Mouse (Mus musculus): ENCODE data around the gene Nsf.

Nsf gene

DNA sequence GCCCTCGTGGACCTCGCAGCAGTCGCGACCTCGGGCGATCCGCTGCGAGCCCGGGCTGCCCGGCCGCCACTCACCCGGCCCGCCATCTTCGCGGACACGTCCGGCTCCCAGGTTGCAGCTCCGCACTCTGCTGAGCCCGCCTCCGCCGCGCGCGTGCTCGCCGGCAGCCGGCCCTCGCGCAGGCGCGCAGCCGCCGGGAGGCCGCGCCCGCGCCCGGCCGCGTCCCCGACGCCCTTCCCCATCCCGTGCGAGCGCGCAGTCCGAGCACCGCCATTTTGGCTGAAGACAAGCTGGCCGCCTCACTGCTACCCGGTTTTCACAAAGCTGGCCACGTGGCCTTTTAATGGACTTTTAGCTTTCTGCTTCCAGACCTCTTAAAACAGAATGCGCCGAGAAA lies at the start of gene Nsf:
TSS of gene Nsf (minus strand) at position 161 of the 397 bp plus-strand sequence.
- DNase-seq (ENCODE audit: low read depth, low spot score) = peak; percentile 75

DNA sequence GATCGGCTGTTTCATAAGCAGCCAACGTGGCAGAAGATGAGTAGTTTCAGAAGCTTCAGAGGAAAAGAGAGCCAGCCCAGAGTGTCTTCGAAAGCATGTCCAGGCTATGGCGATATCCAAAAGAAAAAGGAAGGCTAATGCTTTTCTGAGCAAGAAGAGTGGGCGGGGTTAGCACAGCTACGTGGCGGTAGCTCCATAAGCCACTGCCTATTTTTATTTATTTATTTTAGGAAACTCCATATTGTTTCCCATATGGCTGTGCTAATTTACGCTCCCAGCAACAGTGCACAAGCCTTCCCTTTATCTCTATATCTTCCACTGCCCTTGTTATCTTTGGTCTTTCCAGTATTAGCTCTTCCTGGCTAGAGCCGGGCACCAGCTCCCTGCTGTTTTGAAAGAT lies 49.5 kb upstream of the Nsf start:
- no peak for DNase-seq (ENCODE audit: low read depth, low spot score)

DNA sequence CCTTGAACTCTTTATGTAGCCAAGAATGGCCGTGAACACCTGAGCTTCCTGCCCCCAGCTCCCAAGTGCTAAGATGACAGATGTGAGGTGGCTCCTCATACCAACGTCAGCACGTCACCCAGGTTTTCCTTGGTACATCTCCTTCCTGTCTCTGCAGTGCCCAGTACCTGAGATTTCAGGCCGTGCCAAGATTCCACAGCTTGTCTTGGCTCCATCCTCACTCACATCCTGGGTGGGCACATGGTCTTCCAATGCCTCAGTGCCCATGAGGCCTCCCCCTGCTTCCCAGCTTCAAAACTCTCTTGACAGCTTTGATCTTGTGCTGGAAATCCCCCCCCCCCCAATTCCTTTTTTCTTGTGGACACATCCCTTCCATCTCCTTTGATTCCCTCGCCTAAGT lies 48.3 kb upstream of the Nsf start:
- no peak for DNase-seq (ENCODE audit: low read depth, low spot score)

DNA sequence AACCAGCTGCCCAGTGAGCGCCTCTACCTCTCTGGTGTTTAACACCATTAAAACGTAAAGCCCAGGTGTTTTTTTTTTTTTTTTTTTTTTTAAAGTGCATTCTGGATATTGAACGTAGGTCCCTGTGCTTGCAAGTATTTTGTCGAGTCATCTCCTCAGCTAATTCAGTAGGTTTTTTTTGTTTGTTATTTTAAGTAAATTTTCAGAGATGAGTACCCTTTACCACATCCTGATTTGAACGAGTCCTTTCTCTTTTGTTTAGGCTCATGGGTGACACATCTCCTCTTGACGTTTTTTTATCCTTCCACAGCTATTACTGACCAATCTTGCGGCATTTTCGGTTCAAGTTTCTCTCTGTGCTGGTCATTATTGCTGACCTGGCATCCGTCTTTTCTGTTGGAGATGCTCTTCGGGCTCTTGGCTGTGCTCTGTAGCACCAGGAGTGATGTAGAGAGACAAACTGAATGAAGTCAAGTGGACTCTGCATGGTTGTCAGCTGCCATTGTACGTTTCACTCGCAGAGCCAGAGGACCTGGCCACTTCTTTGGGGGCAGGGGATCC lies 47.6 kb upstream of the Nsf start:
- DNase-seq (ENCODE audit: low read depth, low spot score) = no peak

DNA sequence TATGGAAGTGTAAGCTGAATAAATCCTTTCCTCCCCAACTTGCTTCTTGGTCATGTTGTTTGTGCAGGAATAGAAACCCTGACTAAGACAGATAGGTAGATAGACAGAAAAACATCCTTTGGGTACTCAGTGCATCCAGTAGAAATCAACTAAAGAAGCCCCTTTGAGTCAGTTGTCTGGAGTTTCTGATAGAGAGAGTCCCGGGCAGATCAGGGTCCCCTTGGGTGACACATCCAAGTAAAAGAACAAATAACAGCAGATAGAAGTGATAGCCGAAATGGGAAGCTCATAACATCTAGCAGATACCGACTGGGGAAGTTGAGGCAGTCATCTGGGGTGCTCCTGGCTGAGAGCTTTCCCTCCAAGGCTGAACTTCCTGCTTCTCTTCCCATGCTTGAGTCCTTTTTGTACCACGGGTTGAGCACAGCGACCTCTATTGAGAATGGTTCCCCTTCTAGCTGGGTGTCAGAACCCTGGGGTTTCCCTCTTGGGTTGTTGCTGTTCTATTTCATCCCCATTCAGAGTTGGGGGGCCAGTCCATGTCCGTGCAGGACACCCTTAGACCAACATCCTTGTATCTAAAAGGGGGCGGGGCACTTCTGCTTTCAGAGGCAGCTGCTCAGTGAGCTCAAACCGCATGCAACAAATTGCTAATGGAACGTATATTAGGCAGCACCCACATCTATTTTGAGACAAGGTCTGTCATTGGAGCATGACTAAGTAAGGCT lies 47.0 kb upstream of the Nsf start:
- no peak for DNase-seq (ENCODE audit: low read depth, low spot score)

DNA sequence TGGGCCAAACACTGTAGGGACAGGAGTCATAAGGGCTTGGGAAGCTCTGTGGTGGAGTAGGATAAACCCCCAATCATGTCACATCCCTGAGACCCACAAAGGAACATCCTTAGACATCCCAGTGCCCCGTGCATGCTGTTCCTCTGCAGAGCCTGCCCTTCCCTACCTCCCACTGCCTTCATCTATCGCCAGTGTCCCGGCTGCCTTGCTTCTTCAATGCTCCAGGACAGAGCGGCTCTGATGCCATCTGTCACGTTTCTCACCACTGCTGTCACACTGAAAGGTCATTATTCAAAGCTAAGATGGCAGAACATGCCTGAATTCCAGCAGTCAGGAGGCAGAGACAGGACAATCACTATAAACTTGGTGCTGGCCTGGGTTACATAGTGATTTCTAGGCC lies 44.9 kb upstream of the Nsf start:
- no peak for DNase-seq (ENCODE audit: low read depth, low spot score)

DNA sequence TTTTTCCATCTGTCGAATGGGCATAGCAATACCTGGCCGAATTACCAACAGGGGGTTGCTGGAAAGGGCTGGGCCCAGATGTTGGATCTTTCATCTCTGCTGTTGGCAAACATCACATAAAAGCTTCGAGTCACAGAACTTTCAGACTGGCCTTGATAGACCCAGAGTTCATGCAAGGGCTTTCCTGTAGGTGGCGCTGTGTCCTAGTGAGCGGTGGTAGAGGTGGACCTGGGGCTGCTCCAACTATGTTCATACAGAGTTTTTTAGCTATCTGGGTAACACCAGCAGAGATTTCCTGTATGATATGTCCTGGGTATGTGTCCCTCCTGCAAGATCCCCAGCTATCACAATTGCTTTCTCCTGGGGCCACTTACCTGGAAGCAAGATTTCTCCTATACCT lies 43.5 kb upstream of the Nsf start:
- DNase-seq (ENCODE audit: low read depth, low spot score) = peak; percentile 74

DNA sequence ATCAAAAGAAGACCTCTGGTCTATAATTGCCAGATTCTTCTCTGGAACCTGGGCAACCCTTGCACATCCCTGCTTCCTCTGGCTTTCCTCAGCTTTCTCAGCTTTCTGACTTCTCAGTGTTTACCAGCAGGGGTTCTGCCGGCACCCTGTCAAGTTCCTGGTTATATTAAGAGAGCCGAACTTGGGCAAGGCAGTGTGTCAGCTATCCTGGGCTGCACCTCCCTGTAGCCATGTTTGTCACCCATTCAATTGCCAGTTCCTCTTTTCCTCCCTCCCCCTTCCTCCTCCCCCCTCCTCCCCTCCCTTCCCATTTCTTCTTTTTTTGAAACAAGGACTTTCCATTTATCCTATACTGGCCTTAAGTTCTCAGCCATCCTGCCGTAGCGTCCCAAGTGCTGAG lies 38.8 kb upstream of the Nsf start:
- DNase-seq (ENCODE audit: low read depth, low spot score) = no peak

DNA sequence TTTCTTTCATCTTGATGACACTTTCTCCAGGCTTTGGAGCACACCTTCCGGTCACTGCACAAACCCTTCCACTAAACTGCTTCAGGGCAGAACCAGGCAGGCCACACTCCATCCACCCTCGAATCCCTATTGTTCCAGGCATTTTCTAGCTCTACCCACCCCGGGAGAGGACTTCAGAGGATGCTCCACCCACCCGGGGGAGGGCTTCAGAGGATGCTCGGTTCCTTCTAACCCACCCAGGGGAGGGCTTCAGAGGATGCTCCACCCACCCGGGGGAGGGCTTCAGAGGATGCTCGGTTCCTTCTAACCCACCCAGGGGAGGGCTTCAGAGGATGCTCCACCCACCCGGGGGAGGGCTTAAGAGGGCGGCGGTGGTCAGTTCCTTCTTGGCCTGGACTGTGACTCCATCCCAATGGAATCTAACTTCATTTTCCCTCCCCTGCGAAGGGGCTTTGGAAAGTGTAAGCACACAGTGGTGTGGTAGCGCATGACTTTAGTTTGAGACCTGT lies 36.2 kb upstream of the Nsf start:
- peak; percentile 80 for DNase-seq (ENCODE audit: low read depth, low spot score)

DNA sequence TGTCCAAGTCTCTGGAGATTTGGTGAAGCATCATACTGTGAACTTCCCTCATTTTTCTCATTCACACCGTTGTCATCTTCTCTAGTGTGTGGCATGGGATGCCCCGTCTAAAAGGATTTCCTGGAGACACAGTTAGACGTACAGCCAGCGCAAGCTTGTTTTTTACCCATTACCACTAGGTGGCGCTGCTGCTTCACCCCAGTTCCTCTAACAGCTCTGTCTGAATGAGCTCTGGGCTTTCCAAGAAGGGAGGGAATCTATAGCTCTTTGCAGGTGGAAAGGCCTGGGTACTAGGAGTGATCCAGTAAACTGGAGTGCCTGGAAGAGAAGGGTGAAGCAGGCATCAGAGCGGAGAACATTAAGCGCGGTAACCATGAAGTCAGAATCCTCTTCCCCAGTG lies 33.6 kb upstream of the Nsf start:
- DNase-seq (ENCODE audit: low read depth, low spot score) = peak; percentile 90

DNA sequence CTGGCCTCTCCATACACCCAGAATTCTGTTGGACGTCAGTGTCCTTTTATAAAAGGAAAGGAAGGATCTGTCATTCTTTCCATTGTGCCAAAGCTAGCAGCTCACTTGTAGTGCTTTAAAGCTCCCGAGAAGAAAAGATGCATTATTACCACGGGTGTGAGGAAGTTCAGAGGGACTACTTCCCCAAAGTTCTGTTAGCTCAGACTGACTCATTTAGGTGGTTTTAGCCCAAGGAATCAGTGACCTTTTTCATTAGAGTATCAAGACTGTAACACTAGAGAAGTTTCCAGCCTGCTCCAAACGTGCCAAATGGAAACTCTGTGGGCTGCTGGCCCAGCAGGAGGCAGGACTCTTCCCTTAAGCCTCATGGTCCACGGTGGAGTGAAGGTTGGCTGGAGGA lies 30.2 kb upstream of the Nsf start:
- DNase-seq (ENCODE audit: low read depth, low spot score) = no peak

DNA sequence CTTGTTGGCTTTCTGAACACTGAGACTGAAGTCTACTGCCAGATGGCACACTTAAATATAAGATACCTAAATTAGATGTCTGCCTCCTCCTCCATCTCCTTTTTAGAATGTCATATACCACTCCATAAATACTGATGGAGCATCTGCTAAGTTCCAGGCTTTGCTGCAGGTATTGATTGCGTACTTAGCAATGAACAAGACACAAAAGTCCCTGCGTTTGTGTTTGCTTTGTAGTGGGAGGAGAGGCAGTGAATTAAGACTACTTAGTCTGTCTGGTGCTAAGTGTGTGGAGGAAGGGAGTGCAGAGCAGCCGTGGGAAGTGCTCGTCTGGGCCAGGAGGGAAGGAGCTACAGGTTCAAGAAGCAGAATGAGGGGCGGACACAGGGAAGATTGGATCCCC lies 28.0 kb upstream of the Nsf start:
- DNase-seq (ENCODE audit: low read depth, low spot score) = no peak

DNA sequence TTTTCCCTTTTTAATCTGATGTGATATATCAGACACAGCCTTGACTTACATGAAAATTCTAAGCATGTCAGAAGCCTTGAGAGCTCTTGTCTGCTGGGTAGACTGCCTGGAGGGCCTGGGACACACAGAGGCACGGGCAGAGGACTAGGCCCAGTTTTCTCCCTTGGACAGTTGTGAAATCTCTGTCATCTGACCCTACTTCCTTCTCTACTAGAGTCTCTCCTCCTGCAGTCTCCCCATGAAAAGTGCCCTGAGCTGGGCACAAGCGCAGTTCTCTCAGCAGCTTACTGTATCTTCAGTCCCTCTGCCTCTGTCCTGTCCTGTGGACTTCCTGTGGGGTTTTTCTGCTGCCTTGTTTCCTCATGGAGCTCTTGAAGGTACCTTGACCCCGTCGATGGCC lies 25.5 kb upstream of the Nsf start:
- no peak for DNase-seq (ENCODE audit: low read depth, low spot score)

DNA sequence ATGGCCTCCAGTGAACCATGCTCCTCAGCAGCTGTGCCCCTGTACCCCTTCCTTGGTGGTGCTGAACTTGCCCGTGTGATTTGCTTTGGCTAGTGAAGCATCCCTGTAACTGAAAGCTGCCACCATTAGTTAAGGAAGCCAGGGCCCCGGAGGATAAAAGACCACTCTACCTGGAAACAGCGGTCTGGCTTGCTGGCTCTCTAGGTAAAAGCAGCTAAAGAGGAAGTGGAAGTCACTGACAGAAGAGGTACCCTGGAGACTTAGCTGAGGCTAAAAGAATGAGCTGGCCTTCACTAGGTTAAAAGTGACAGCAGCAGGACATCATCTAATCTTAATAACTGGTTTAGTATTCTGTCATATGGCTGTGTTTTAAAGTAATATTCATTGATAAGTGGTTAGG lies 17.0 kb upstream of the Nsf start:
- DNase-seq (ENCODE audit: low read depth, low spot score) = no peak

DNA sequence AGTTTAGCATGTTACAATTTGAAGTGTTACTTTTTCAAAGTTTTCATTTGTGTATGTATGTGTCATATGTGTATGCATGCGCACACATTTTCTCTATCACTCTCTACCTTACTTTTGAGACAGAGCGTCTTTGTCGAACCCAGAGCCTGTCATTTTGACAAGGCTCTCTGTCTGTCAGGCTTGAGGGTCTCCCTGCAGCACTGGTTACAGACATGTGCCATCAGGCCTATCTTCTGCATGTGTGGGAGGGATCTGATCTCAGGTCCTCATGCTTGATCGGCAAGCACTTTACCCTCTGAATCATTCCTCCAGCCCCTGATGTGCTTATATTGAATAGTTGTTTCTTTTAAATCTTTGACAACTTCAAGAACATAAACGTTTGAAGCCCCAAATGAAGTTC lies 15.4 kb upstream of the Nsf start:
- no peak for DNase-seq (ENCODE audit: low read depth, low spot score)

DNA sequence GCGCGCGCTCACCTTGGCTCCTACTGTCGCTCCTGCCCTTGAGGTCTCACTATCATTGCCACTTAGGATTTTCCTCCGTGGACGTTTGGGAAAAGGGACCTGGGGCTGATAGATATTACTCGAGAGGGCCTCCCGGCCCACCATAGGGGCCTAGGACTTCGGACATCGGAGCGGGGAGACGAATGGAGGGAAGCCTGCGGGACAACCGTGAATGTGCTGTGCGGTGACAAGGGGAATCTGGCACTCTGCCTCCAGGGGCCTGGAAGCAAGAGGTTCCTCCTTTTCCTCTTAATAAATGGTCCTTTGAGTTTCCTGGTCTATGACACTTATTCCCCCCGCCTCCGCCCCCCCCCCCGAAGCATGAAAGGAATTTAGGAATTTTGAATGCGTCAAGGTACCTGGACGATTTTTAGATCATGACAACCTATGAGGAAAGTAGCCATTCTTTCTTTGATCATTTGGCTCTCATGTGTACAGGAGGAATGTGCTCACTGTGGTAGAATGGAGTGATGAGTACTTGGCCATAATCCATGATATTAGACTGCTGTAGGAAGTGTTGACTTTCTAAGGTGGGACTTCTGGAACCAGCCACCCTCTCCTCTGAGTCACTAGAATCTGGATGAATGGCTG lies 13.4 kb upstream of the Nsf start:
- no peak for DNase-seq (ENCODE audit: low read depth, low spot score)

DNA sequence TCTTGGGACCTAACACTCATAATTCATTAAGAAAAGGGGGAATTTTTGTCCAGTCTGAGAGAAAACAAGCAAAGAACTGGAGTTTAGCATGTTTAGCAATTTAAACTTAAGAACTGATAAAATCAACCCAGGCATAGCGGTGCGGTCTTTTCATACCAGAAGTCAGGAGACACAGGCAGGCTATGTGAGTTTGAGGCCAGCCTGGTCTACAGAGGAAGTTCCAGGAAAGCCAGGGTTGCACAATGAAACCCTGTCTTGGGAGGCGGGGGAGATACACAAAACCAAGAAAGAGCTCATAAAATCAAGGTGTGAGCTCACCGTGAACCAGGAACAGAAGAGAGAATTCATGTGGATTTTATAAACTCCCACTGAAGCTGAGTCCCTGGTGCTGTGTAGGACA lies 3.0 kb upstream of the Nsf start:
- DNase-seq (ENCODE audit: low read depth, low spot score) = no peak

DNA sequence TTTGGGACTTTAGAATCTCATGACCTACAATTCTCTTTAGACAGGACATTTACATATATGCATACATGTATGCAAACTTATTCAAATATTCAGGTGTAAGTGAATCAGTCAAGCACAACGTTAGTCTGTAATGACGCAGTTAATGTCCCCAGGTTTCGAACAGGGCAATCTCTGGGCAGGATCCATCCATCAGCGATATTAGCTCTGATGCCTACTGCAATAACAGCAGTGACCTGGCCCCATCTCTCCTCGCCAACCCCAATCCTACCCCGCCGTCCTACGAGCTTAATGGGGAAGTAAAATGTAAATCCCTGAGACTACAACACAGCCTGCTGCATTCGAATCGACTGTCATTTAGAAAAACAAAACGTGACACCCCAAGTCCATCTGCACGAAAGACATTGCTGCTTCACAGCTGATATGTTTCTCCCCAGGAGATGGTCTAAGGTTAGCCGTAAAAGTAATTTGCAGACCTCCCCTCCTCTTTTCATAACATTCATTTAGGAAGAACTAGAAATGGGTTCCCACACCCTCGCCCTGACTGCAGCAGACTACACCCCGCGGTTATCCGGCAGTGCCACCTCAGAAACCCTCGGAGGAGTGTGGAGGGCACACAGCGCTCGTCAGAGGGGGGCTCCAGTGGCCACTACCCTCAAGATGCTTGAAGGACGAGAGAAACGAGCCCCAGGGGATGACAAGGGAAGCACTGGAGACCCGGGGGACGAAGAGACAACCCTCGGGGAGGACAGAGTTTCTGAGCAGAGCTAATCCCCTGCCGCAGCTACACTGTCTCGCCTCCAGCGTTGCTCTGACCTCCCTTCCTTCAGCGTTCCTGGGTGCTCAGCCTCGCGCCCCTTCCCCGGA lies 592 bp downstream of the Nsf start:
- DNase-seq (ENCODE audit: low read depth, low spot score) = no peak

DNA sequence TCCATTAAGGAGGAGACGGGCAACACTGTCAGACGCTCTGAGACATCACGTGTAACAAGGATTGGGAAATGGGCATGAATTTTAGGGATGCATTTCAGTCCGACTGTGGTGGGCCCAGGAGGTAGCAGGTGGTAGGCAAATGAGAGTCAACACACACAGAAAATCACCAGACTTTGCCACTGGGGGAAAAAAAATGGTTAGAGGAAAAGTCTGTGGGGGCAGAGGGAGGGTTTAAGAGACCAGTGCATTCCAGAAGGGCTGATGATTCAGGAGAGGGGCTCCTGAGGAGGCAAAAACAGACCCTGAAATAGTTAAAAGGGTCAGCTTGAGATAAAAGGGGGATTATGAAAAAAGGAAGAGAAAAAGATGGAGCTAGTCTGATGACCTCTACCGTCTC lies 1.2 kb downstream of the Nsf start:
- no peak for DNase-seq (ENCODE audit: low read depth, low spot score)

DNA sequence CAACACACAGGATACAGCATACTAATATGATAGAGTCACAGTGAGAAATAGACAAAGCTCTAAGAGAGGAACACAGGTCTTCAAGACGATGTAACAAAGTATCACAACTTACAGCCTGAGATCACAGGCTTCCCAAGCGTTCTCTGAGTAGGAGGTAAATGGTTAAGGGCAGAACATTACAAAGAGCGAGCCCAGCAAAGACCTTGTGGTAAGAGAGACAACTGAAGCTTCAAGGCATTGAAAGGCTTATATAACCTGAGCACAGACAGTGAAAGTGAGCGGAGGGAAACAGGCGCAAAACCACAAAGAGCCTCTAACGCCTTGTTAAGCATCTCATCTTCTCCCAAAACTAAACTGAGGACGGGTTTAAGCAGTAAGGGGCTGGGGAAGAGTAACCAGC lies 2.8 kb downstream of the Nsf start:
- no peak for DNase-seq (ENCODE audit: low read depth, low spot score)

DNA sequence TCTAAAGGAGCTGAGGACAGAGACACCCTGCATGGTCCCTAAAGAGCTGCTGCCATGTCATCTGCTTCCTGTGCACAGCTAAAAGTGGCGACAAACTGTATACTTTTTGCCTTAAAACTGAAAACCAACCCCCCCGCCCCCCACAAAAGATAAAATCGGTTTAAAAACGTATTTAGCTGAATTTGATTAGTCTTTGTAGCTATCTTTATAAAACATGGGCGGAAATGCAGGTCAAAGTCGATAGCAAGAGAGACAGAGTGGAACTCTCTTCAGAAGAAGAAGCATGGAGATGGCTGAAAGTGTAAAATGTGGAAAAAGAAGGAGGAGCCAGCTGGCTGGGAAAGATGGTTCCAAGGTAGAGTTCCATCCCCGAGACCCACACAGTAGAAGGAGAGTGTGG lies 4.9 kb downstream of the Nsf start:
- no peak for DNase-seq (ENCODE audit: low read depth, low spot score)

DNA sequence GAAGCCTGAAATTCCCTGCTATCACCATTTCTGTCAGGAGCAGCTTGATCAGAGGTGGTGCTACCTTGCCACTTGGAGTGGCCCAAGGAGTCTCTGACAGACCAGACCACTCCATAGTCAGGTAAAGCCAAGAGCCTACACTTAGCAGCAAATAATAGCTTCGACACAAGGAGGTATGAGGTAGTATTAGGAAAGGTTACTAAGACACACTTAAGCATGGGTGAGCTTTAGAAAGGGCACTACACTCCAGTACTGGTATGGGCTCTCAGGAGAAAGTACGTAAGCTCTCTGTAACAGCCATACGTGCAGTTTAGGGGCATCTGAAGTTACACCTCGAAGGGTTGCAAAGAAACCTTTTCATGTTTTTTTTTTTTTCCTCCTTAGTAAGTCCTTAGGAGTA lies 11.1 kb downstream of the Nsf start:
- DNase-seq (ENCODE audit: low read depth, low spot score) = no peak
